Mouse (Mus musculus) mouse trophoblast stem cell (cell line): ENCODE results near the gene Amer2.
"Not testable (repeated sequence)": the region's sequence is repeated elsewhere in the genome, so short reads cannot be mapped to it uniquely, and the experiment has no call there.

Experiments used
- in situ Hi-C, 2 experiments: fragments of 300-500 bp; cut with MseI, MboI; formaldehyde crosslinking; loops; 2 replicates in 1 of 2; 3 replicates in 1 of 2; pipeline ENCODE4 v1.15.1; 2025

Gene Amer2

DNA sequence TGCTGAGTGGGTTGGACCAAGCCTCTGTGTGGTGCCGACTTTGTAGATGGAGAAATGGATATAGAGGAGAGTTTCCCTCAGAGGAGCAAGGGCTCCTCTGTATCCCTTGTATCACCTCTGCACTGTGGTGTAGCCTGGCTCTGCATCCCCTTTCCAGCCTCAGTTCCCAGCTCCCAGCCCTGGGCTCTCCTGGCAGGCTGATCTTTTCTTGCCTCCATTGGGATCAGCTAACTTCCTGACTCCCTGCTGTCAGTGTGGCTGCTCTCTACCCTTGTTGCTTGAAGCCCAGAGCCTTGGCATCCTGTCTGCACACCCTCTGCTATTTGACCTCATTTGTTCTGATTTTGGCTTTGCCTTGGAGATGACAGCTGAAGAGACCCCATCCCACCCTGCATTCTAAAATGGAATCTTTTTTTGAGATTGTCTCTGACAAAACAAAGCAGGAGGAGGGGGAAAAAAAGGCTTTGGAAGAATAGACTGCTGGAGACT, at the start of gene Amer2:
Gene Amer2, plus strand, starts transcription at position 439 of the 489 bp plus-strand sequence.
- in situ Hi-C loops: no loop called here

- in situ Hi-C loops: not testable (repeated sequence)
Measured at GRCm38 (mm10) chr14:60340001-60340400, 33.1 kb upstream of the Amer2 start.

DNA sequence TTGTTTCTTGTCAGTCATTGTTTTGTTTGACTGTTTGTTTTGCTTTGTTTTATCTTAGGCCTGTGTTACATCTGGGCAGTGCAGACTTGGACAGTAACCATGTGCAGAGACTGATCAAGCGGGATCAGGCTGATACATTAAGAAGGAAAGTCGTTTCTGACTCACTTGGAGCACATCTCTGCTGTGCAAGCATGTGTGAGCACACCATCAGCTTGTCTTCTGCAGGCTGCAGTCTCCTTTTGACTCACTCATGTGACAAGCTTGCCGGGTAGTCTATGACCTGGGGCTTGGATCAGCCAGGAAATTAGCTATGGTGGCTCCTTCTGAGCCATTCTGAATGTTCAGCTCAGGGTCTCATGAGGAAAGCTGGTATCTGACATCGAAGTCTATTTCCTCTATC, 32.5 kb upstream of the Amer2 start:
- in situ Hi-C loops: no loop called here

DNA sequence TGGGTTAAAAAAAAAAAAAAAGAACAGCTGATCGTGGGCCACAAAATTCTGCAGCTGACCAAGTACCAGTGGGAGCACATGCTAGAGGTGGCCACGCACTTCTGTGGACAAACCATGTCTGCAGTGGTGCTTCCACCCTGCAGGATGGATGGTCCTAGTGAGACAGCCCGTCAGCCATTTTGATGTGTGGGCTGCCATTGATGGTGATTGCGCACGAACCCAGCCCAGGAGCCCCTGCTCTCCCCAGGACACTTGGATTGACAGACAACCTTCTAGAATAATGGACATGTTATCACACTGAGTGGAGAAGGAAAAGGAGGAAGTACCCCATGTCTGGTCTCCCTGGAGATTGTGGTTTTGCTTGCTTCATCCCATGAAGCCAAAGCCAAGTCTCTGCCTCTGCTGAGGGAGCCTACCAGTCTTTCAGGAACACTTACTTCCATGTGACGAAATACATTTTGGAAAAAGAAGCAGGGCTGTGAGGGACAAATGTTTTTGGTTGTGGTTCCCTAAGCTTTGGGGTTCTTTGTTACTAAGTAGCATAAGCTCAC, 27.7 kb upstream of the Amer2 start:
- in situ Hi-C loops: no loop called here

DNA sequence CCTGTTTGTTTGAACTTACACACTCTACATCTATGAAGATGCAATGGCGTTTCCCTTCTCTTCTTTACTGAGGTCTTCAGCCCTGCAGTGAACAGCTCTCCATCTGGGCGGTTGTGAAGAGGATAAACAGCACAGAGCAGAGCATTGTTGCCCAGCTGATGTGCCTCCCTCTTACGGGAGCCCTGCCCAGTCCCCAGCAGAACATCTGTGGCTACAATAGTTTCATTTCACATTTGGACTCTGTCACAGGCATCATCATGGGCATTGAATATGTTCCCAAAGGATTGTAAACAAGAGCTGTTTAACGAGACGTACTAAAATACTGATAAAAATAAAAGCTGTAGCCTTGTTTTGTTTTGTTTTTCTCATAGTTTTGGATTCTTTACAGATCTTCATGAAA, 14.7 kb upstream of the Amer2 start:
- in situ Hi-C loops: no loop called here

GRCm38 (mm10) chr14:60361380-60362212, 11.5 kb upstream of the Amer2 start:
- in situ Hi-C loops: loop anchor here in 1 of 2 experiments (10.0 kb wide), 1 partner anchor 57 kb away; no protein-coding TSS in a partner anchor

- in situ Hi-C loops: loop anchor here in 1 of 2 experiments (10.0 kb wide), 1 partner anchor 62 kb away; no protein-coding TSS in a partner anchor
Measured at GRCm38 (mm10) chr14:60366729-60367128, 6.3 kb upstream of the Amer2 start.

- in situ Hi-C loops: loop anchor here in 1 of 2 experiments (10.0 kb wide), 1 partner anchor 64 kb away; no protein-coding TSS in a partner anchor
Measured at GRCm38 (mm10) chr14:60368769-60369666, 4.0 kb upstream of the Amer2 start.

DNA sequence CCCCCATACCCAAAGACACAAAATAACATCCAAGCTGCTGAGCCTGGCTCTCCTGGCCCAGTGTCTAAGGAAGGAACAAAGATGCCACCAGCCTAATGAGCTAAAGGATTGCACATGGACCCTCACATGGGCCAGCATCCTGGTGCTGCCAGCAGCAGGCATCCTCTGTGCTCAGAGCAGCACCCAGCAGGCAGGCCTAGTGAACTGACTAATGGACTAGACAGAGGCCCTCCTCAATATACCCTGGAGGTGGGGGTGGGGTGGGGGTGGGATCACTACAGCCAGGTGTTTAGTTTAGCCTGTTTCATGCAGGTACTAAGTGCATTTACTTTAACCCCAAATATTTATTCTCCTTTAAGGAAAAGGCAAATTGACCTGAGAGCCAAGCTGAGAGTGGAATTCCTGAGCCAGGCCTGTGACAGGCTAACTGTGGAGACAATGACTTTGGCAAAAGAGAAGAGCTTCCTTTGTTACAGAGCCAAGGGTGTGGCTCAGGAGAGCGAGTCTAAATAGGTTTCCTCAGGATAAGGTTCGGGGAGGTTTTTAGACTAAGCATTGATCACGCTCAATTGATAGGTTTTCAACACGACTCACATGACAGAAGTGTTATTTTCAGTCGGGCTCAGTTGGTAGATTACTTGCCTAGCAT, 3.3 kb upstream of the Amer2 start:
- in situ Hi-C loops: loop anchor here in 1 of 2 experiments (10.0 kb wide), 1 partner anchor 65 kb away; no protein-coding TSS in a partner anchor

DNA sequence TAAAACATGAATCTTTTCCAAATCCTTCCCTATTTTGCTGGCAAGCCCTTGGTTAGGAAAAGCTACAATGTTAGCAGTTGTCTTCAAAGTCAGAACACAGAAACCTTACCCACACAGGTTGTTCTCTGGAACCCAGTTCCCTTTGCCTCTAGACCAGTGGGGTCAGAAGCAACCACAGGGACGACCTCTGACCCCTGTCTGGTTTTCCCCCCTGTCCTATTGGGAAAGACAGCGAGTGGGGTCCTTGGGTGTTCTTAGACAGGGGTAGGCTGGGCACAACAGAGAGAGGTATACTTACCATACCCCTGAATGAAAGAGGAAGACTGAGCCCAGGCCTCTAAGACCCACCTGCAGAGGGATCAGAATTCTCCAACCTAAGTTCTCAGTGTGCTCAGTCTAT, 4.0 kb downstream of the Amer2 start:
- in situ Hi-C loops: no loop called here

DNA sequence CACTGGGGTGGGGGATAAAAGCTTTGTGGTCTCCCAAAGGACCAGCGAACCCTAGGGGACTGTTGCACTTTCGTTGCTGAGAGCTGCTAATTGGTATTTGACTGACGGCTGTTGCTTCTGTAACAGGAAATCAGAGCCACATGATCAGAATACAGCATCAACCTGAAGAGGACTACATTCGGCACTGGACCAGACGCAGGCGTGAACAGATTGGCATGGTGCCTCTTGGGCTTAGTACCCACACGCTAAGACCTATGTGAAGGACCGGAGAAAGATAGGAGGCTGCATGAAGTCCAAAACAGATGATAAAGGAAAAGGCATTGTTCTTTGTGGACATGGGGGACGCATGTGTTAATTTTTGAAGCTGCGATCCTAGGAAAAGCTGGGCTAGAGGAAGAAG, 4.5 kb downstream of the Amer2 start:
- in situ Hi-C loops: no loop called here

GRCm38 (mm10) chr14:60378057-60378565, 5.1 kb downstream of the Amer2 start:
- in situ Hi-C loops: no loop called here

- in situ Hi-C loops: no loop called here
Measured at GRCm38 (mm10) chr14:60378566-60379322, 5.7 kb downstream of the Amer2 start.

GRCm38 (mm10) chr14:60379323-60379957, 6.4 kb downstream of the Amer2 start:
- in situ Hi-C loops: no loop called here

DNA sequence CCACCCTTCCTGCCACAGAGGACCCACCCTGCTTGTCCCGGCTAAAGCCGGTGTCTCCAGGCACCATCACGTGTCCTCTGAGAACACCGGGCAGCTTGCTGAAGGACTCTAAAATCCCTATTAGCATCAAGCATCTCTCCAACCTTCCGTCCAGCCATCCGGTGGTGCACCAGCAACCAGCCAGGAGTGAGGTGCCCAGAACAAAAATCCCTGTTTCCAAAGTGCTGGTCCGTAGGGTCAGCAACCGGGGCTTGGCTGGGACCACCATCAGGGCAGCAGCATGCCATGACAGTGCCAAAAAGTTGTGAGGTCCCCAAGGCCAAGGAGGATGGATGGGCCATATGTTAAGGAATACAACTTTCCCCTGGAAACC, 6.9 kb downstream of the Amer2 start:
- in situ Hi-C loops: no loop called here

DNA sequence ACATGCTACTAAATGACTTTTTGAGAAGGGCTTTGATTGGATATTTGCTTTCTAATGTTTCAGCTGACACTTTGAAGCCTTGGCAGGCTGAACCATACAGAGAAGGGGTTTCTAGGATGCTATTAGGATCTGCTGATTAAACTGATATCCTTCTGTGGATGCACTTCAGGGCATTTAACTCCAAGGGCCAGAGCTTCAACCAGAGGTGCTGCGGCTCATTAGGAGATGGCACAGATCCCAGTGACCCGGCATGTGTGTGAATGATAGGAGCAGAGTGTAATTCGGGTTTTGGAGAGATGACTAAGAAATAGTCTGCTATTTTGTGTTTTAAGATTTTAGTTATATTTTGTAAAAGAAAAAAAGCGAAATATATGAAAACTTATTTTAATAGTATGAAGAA, 8.6 kb downstream of the Amer2 start:
- in situ Hi-C loops: no loop called here

- in situ Hi-C loops: no loop called here
Measured at GRCm38 (mm10) chr14:60383816-60384215, 10.8 kb downstream of the Amer2 start.

GRCm38 (mm10) chr14:60384269-60384668, 11.2 kb downstream of the Amer2 start:
- in situ Hi-C loops: no loop called here

GRCm38 (mm10) chr14:60385079-60385643, 12.1 kb downstream of the Amer2 start:
- in situ Hi-C loops: no loop called here
